Mouse (Mus musculus) kidney, embryonic 14.5 days (tissue): ENCODE measurements around the gene Map7d2. TPM values are rescaled to one million over a fixed set of nuclear protein-coding genes. Genes with fewer than 3 reads are reported as not detected.
"Not testable (repeated sequence)": the region's sequence is repeated elsewhere in the genome, so short reads cannot be mapped to it uniquely, and the experiment has no call there.

Experiments
- ATAC-seq: fragments of 200-750 bp; cut with Nextera tagmentation; 2 replicates; pipeline ENCODE4 v1.8.0; 2017; ENCODE audit warnings: moderate number of reproducible peaks, mild to moderate bottlenecking, moderate TSS enrichment, moderate library complexity; ENCODE audit not compliant: low FRiP score, low TSS enrichment
- H3K27ac ChIP-seq: fragments of 300-500 bp; sonication (generic); 2 replicates; pipeline ENCODE4 v1.5.1; 2014; ENCODE audit warnings: low read depth, mild to moderate bottlenecking, low read length, moderate library complexity, mixed read lengths
- H3K27me3 ChIP-seq: fragments of 300-500 bp; sonication (generic); 2 replicates; pipeline ENCODE4 v1.6.1; 2014; ENCODE audit warnings: mild to moderate bottlenecking, low read length; ENCODE audit not compliant: control insufficient read depth, insufficient read depth
- H3K36me3 ChIP-seq: fragments of 300-500 bp; sonication (generic); 2 replicates; pipeline ENCODE4 v1.6.1; 2014; ENCODE audit warnings: low read length, mixed read lengths; ENCODE audit not compliant: control insufficient read depth, insufficient read depth
- H3K4me1 ChIP-seq: fragments of 300-500 bp; sonication (generic); 2 replicates; pipeline ENCODE4 v1.6.1; 2014; ENCODE audit warnings: low read length, mixed read lengths; ENCODE audit not compliant: control insufficient read depth, insufficient read depth
- H3K4me2 ChIP-seq: fragments of 300-500 bp; sonication (generic); replicated peaks from 2 replicates; pipeline ENCODE4 v1.6.1; 2014; ENCODE audit warnings: low read depth, mild to moderate bottlenecking, low read length
- H3K4me3 ChIP-seq: fragments of 300-500 bp; sonication (generic); 2 replicates; pipeline ENCODE4 v1.5.1; 2014; ENCODE audit warnings: mild to moderate bottlenecking, low read length
- H3K9ac ChIP-seq: fragments of 300-500 bp; sonication (generic); 2 replicates; pipeline ENCODE4 v1.6.1; 2014; ENCODE audit warnings: low read depth, mild to moderate bottlenecking, low read length, moderate library complexity
- H3K9me3 ChIP-seq: fragments of 300-500 bp; sonication (generic); 2 replicates; pipeline ENCODE4 v1.6.1; 2016; ENCODE audit warnings: low read length; ENCODE audit not compliant: control insufficient read depth
- WGBS: fragments of 180-500 bp; shearing (Covaris S2); extraction: QIAGEN DNeasy Blood & Tissue Kit; methylation state at CpG from one replicate; pipeline ENCODE4 v1.1.7; 2014; 5-methylcytosine and 5-hydroxymethylcytosine counted together
- polyA plus RNA-seq: library from polyadenylated mRNA; unstranded; fragments of >200 nt; fragmentation: Nextera tagmentation; extraction: Ambion mirVana; gene quantifications from 2 replicates; pipeline ENCODE4 v1.2.1, GENCODE M21; 2014

Map7d2 gene
- polyA plus RNA-seq, 1 experiment from 2014 or later: 2.8 TPM

DNA sequence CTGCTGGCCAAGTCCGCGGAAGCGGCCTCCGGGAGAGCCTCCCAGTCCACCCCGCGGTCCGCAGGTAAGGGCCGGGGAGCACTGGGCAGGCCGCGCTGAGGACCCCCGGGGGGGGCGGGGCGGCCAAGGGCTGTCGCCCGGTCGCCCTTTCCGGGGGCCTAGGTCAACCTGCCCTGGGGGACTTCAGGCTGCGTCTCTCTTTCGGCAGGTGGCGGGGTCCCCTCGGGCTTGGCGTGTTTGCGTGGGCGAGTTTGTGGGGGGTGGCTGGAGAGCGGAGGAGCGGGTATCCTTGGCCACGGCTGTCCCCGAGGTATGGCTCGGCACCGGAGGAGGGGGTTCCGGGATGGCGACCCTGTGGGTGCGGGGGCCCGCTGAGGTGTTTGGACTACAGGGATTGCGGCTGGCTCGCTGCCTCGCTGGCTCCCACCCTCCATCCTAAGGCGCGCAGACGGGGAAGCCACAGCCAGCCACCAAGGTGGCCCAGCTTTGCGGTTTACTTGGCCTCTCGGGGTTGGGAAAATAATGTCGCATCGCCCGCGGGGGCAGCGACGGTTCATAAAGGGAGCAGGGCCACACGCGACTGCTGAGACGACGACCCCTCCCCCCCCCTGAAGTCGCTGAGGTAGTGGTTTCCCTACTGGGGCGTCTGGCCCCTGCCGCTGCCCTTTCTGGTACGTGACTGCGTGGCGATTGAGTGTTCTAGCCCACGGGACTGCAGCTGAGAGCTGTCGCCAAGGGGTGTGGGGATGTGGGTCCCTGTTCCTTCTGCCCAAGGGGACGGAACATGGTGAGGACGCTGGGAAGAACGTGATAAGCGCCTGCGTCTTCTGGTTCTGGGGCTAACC, 679 bp downstream of the Map7d2 start:
- Histone ChIP-seq H3K4me3 (peak overlapping the region; percentile 52), H3K27me3 (peaks cover 15% of the 10 kb centered on the region; the same call in 1 of the 2 replicates), H3K27ac (no peak overlapping the region), H3K4me1 (no peaks in the 10 kb centered on the region), H3K9me3 (no peaks in the 10 kb centered on the region), H3K4me2 (peak overlapping the region; percentile 94), H3K36me3 (no peaks in the 10 kb centered on the region), H3K9ac (peak overlapping the region; percentile 37; the same call in 1 of the 2 replicates)
- WGBS: 23% methylated on average over 55 of the region's 65 CpGs
- ATAC-seq: peak; percentile 87

DNA sequence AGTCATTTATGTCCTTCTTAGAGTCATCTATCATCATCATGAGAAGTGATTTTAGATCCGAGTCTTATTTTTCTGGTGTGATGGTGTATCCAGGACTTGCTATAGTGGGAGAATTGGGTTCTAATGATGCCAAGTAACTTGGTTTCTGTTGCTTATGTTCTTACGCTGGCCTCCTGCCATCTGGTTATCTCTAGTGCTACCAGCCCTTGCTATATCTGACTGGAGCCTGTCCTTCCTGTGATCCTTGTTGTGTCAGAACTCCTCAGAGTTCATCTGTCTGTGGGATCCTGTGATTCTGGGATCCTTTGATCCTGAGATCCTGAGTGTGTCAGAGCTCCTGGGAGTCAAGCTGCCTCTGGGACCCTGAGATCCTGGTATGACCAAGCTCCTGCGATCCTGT, 16.1 kb downstream of the Map7d2 start:
- not testable (repeated sequence) for ATAC-seq, H3K9ac ChIP-seq, H3K36me3 ChIP-seq, H3K9me3 ChIP-seq, H3K4me1 ChIP-seq, H3K27ac ChIP-seq, H3K4me3 ChIP-seq, H3K27me3 ChIP-seq, H3K4me2 ChIP-seq
- 86% methylated on average over 3 of the region's 3 CpGs for WGBS

GRCm38 (mm10) chrX:159442128-159442527, 27.8 kb downstream of the Map7d2 start:
- no peaks in the 10 kb centered on the region for H3K27me3 ChIP-seq

GRCm38 (mm10) chrX:159447133-159447532, 32.8 kb downstream of the Map7d2 start:
- WGBS: 88% methylated on average over 1 of the region's 1 CpGs
- no peak overlapping the region for H3K27ac ChIP-seq
- H3K9me3 ChIP-seq: no peaks in the 10 kb centered on the region
- no peaks in the 10 kb centered on the region for H3K4me1 ChIP-seq
- no peak overlapping the region for H3K4me3 ChIP-seq
- ATAC-seq: no peak
- H3K9ac ChIP-seq: no peak overlapping the region
- no peaks in the 10 kb centered on the region for H3K36me3 ChIP-seq
- no peaks in the 10 kb centered on the region for H3K27me3 ChIP-seq
- no peak overlapping the region for H3K4me2 ChIP-seq

More at GRCm38 (mm10) chrX:159442128-159442527, 27.8 kb downstream of the Map7d2 start:
- H3K4me1 ChIP-seq: no peaks in the 10 kb centered on the region
- no peaks in the 10 kb centered on the region for H3K9me3 ChIP-seq
- H3K36me3 ChIP-seq: no peaks in the 10 kb centered on the region
- ATAC-seq: no peak
- H3K4me2 ChIP-seq: no peak overlapping the region
- no peak overlapping the region for H3K4me3 ChIP-seq
- H3K9ac ChIP-seq: no peak overlapping the region
- no peak overlapping the region for H3K27ac ChIP-seq
- WGBS: 44% methylated on average over 3 of the region's 3 CpGs

DNA sequence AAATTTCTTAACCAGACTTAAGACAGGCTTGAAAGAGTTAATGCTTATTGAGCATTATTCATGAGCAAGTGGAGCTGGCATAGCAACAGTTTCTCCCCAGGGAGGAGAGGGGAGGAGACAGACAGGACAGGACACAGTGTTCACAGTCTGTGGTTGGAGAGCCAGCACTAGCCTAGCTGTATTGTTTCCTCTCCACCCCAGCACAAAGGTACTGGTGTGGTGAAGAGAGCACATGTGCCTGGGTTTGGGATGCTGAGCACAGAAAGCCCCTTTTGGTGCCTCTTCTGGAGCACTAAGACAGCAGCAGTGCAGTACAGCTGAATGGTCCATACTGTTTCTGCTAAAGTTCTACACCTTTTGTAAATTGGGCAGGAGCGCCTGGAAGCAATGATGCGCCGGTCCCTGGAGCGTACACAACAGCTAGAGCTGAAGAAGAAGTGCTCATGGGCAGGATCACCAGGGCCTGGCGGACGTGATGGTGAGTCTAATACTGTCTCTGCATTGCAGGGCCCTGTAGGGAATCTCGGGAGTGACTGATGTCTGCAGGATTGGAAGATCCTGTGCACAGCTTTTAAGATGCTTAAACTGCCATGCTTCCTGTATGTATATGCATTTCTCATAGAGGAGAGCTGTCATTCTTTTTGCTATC, 44.8 kb downstream of the Map7d2 start:
- no peak overlapping the region for H3K27ac ChIP-seq
- no peaks in the 10 kb centered on the region for H3K27me3 ChIP-seq
- H3K9ac ChIP-seq: no peak overlapping the region
- no peaks in the 10 kb centered on the region for H3K4me1 ChIP-seq
- 76% methylated on average over 7 of the region's 7 CpGs for WGBS
- ATAC-seq: no peak
- no peak overlapping the region for H3K4me3 ChIP-seq
- no peaks in the 10 kb centered on the region for H3K9me3 ChIP-seq
- no peak overlapping the region for H3K4me2 ChIP-seq
- H3K36me3 ChIP-seq: no peaks in the 10 kb centered on the region

DNA sequence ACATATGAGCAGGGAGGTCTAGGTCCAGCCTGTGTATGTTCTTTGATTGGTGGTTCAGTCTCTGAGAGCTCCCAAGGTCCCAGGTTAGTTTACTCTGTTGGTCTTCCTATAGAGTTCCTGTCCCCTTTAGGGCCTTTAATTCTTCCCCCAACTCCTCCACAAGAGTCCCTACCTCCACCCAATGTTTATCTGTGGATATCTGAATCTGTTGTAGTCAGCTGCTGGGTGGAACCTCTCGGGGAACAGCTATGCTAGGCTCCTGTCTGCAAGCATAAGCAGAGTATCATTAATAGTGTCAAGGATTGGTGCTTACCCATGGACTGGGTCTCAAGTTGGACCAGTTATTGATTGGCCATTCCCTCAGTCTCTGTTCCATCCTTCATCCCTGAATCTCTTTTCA, 60.4 kb downstream of the Map7d2 start:
- H3K4me3 ChIP-seq: no peak overlapping the region
- no peaks in the 10 kb centered on the region for H3K9me3 ChIP-seq
- no peaks in the 10 kb centered on the region for H3K4me1 ChIP-seq
- H3K27ac ChIP-seq: no peak overlapping the region
- H3K36me3 ChIP-seq: no peaks in the 10 kb centered on the region
- WGBS: 86% methylated on average over 1 of the region's 1 CpGs
- ATAC-seq: no peak
- no peak overlapping the region for H3K4me2 ChIP-seq
- no peak overlapping the region for H3K9ac ChIP-seq
- H3K27me3 ChIP-seq: no peaks in the 10 kb centered on the region

GRCm38 (mm10) chrX:159478243-159478940, 64.0 kb downstream of the Map7d2 start:
- not testable (repeated sequence) for ATAC-seq, H3K36me3 ChIP-seq, H3K27ac ChIP-seq, H3K4me3 ChIP-seq, H3K4me1 ChIP-seq, H3K9me3 ChIP-seq, H3K27me3 ChIP-seq, H3K4me2 ChIP-seq, H3K9ac ChIP-seq
- 84% methylated on average over 4 of the region's 4 CpGs for WGBS

DNA sequence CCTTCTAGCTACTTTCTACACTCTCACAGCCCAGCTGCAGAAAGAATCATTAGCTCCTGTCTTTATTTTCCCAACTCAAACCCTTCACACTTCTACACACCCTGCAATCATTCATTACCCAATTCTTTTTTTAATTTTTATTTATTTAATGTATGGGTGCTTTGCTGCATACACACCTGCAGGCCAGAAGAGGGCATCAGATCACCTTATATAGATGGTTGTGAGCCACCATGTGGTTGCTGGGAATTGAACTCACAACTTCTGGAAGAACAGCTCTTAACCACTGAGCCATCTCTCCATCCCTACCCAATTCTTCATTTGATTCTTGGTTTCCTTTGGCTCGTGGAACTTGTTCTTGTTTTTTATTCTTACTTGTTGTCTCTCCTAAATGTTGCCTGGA, 69.9 kb downstream of the Map7d2 start:
- Histone ChIP-seq H3K9ac (no peak overlapping the region), H3K36me3 (no peaks in the 10 kb centered on the region), H3K4me1 (no peaks in the 10 kb centered on the region), H3K27ac (no peak overlapping the region), H3K4me3 (no peak overlapping the region), H3K4me2 (no peak overlapping the region), H3K9me3 (no peaks in the 10 kb centered on the region), H3K27me3 (no peaks in the 10 kb centered on the region)
- ATAC-seq: no peak
- WGBS: 76% methylated on average over 1 of the region's 1 CpGs

DNA sequence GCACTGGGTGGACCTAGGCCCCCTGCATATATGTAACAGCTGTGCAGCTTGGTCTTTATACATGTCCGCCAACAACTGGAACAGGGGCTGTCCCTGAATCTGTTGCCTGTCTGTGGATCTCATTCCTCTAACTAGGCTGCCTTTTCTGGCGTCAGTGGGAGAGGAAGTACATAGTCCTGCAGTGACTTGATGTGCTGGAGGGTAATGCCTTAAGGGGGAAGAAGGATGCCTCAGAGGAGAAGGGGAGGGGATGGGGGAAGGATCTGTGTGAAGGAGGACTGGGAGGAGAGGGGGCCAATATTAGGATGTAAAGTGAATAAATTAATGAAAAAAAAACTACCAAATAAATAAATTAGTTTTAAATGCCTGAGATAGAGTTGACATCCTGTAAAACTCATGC, 88.8 kb downstream of the Map7d2 start:
- no peaks in the 10 kb centered on the region for H3K27me3 ChIP-seq
- 48% methylated on average over 2 of the region's 2 CpGs for WGBS
- H3K9me3 ChIP-seq: no peaks in the 10 kb centered on the region
- no peaks in the 10 kb centered on the region for H3K36me3 ChIP-seq
- H3K4me3 ChIP-seq: no peak overlapping the region
- no peak for ATAC-seq
- H3K4me1 ChIP-seq: no peaks in the 10 kb centered on the region
- H3K4me2 ChIP-seq: no peak overlapping the region
- H3K9ac ChIP-seq: no peak overlapping the region
- no peak overlapping the region for H3K27ac ChIP-seq
